Mouse (Mus musculus) right cerebral cortex, adult 18-20 months (tissue): ENCODE measurements at regions not wholly inside any gene's neighbourhood (a gene's known extent, or its start where the extent isn't known, plus 50 kb on each side); places are given as distances from the start of the nearest gene placed in this dataset.

Source experiments
- DNase-seq: peaks from one replicate; pipeline ENCODE4 v3.0.0; 2022; ENCODE audit warnings: mixed read lengths

GRCm38 (mm10) chr11:22646192-22646936 is 134.5 kb downstream of the Tmem17 start:
- DNase-seq, result no peak

GRCm38 (mm10) chr11:22648275-22648674 is 136.4 kb downstream of the Tmem17 start:
- no peak for DNase-seq

- no peak for DNase-seq
These were observed 138.9 kb downstream of the Tmem17 start for GRCm38 (mm10) chr11:22650771-22651170.

GRCm38 (mm10) chr11:22651313-22651712 is 139.4 kb downstream of the Tmem17 start:
- no peak for DNase-seq

GRCm38 (mm10) chr11:22651911-22652310 is 140.0 kb downstream of the Tmem17 start:
- no peak for DNase-seq

GRCm38 (mm10) chr11:22652931-22653330 is 141.0 kb downstream of the Tmem17 start:
- no peak for DNase-seq

- DNase-seq, result no peak
These were observed 141.5 kb downstream of the Tmem17 start for GRCm38 (mm10) chr11:22653366-22653765.

- DNase-seq, result no peak
These were observed 145.7 kb downstream of the Tmem17 start for GRCm38 (mm10) chr11:22657635-22658034.

- no peak for DNase-seq
These were observed 149.2 kb downstream of the Tmem17 start for GRCm38 (mm10) chr11:22661072-22661471.

GRCm38 (mm10) chr11:22661713-22662551 is 150.0 kb downstream of the Tmem17 start:
- DNase-seq, result no peak

- DNase-seq, result no peak
These were observed 154.1 kb downstream of the Tmem17 start for GRCm38 (mm10) chr11:22665978-22666377.

- no peak for DNase-seq
These were observed 154.5 kb downstream of the Tmem17 start for GRCm38 (mm10) chr11:22666378-22666777.

- DNase-seq, result no peak
These were observed 156.3 kb downstream of the Tmem17 start for GRCm38 (mm10) chr11:22668220-22668619.

GRCm38 (mm10) chr11:22669267-22669666 is 157.4 kb downstream of the Tmem17 start:
- no peak for DNase-seq

GRCm38 (mm10) chr11:22671791-22672490 is 160.1 kb downstream of the Tmem17 start:
- peak; percentile 47 for DNase-seq

GRCm38 (mm10) chr11:22675047-22675446 is 163.2 kb downstream of the Tmem17 start:
- DNase-seq, result no peak

GRCm38 (mm10) chr11:22675754-22676153 is 163.9 kb downstream of the Tmem17 start:
- no peak for DNase-seq

GRCm38 (mm10) chr11:22677337-22677736 is 165.4 kb downstream of the Tmem17 start:
- DNase-seq, result no peak

GRCm38 (mm10) chr11:22684576-22684975 is 172.7 kb downstream of the Tmem17 start:
- no peak for DNase-seq

GRCm38 (mm10) chr11:22690829-22691228 is 169.9 kb downstream of the B3gnt2 start:
- DNase-seq, result no peak

- no peak for DNase-seq
These were observed 168.4 kb downstream of the B3gnt2 start for GRCm38 (mm10) chr11:22692281-22692857.

- DNase-seq, result no peak
These were observed 167.8 kb downstream of the B3gnt2 start for GRCm38 (mm10) chr11:22692941-22693341.

- no peak for DNase-seq
These were observed 167.4 kb downstream of the B3gnt2 start for GRCm38 (mm10) chr11:22693376-22693775.
